Mouse (Mus musculus): ENCODE measurements around the gene Rflnb. TPM values are rescaled to one million over a fixed set of nuclear protein-coding genes. Genes with fewer than 3 reads are reported as not detected.

The Rflnb gene
- polyA plus RNA-seq, 1 experiment: 7.5 TPM

DNA sequence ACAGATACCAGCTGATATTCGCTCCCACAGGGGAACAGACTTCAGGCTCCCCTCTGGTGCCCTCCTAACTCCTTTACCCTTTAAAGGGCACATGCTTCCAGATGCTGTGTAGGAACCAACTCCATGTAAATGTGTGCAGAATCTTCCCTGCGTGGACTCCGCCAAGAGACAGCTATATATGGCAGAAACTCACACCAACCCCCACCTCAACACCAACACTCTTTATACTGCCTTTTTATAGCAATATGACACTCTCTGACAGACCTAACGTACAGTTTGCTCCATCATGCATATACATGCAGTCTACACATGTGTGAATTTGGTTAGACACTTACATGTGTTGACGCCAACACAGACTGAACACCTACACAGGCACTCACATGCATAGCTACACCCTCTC, 26.9 kb downstream of the Rflnb start:
- H3ac ChIP-seq (ENCODE audit: control insufficient read depth, insufficient read length): no peak overlapping the region
- H3K4me2 ChIP-seq (ENCODE audit: low read depth): no peak overlapping the region
- H3K36me3 ChIP-seq (ENCODE audit: control insufficient read depth, insufficient read depth): no peaks in the 10 kb centered on the region
- peaks cover 14% of the 10 kb centered on the region for H3K27me3 ChIP-seq (ENCODE audit: control insufficient read depth, insufficient read depth, insufficient read length)
- no peaks in the 10 kb centered on the region for H3K79me2 ChIP-seq (ENCODE audit: control insufficient read depth, insufficient read depth)
- no peak overlapping the region for H3K4me3 ChIP-seq
- TF ChIP-seq E2F4 (IDR thresholded peaks at IDR 0.05; ENCODE audit: insufficient read depth) (no peak), TCF12 (IDR thresholded peaks at IDR 0.05; ENCODE audit: insufficient read depth, poor library complexity, severe bottlenecking) (no peak), REST (IDR thresholded peaks at IDR 0.05; ENCODE audit: insufficient read depth, insufficient read length) (no peak), CEBPB (IDR thresholded peaks at IDR 0.05; ENCODE audit: insufficient read depth, poor library complexity, severe bottlenecking) (no peak), POLR2AphosphoS2 (IDR thresholded peaks at IDR 0.05; ENCODE audit: insufficient read length, low read depth) (no peak), TCF3 (IDR thresholded peaks at IDR 0.05; ENCODE audit: insufficient read length, low read depth) (no peak), SRF (IDR thresholded peaks at IDR 0.05; ENCODE audit: control insufficient read depth, insufficient read length, low read depth) (no peak)

DNA sequence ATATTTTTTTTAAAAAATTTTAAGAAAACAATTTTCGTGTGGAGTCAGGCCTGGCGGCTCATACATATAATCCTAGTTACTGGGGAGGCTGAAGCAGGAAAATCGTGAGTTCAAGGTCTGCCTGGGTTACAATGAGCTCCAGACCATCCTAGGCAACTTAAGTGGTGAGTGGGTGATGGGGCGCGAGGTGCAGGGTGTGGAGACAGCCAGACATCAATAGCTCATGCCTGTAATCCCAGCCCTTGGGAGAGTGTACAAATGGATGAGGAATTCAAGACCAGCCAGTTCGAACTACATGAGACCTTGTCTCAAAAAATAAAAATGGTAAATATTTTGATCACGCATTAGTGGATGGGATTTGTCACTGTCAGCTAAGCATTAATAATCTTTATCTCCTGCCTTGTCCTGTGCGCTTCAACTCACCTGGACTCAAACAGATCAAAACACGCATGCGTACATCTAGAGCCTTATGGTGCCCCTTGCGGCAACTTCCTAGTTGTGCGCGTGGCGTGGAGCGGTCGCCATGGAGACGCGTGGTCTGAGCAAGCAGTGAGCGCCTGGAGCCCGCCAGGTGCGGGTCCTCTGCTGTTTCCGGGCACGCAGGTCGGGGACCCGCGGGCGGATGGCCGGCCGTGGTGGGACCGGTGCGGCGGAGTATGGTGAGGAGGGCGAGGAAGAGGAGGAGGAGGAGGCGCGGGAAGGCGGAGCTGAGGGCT, 28.0 kb downstream of the Rflnb start, which contains the start of gene 1700016K19Rik:
Gene 1700016K19Rik (plus strand): TSS at position 473 of the 716 bp plus-strand sequence.
- no peaks in the 10 kb centered on the region for H3K79me2 ChIP-seq (ENCODE audit: control insufficient read depth, insufficient read depth)
- H3ac ChIP-seq (ENCODE audit: control insufficient read depth, insufficient read length): no peak within 1 kb of the TSS
- no peak for TF ChIP-seq USF1 (IDR thresholded peaks at IDR 0.05; ENCODE audit: low read depth)
- TF ChIP-seq TCF3 (IDR thresholded peaks at IDR 0.05; ENCODE audit: insufficient read length, low read depth): no peak
- no peak for TF ChIP-seq MYOG (IDR thresholded peaks at IDR 0.05; ENCODE audit: control insufficient read depth in 1 of 3, insufficient read depth in 1 of 3, insufficient read length in 2 of 3, low read depth in 2 of 3)
- no peak for TF ChIP-seq CEBPB (IDR thresholded peaks at IDR 0.05; ENCODE audit: insufficient read depth, poor library complexity, severe bottlenecking)
- no peak for TF ChIP-seq POLR2A (IDR thresholded peaks at IDR 0.05; ENCODE audit: insufficient read length, low read depth)
- TF ChIP-seq E2F4 (IDR thresholded peaks at IDR 0.05; ENCODE audit: insufficient read depth): no peak
- no peak for TF ChIP-seq REST (IDR thresholded peaks at IDR 0.05; ENCODE audit: insufficient read depth, insufficient read length)
- no peak for TF ChIP-seq TCF12 (IDR thresholded peaks at IDR 0.05; ENCODE audit: insufficient read depth, poor library complexity, severe bottlenecking)
- peaks cover 14% of the 10 kb centered on the region for H3K27me3 ChIP-seq (ENCODE audit: control insufficient read depth, insufficient read depth, insufficient read length)
- no peak within 1 kb of the TSS for H3K4me2 ChIP-seq (ENCODE audit: low read depth)
- H3K36me3 ChIP-seq (ENCODE audit: control insufficient read depth, insufficient read depth): no peaks in the 10 kb centered on the region
- no peak within 1 kb of the TSS for H3K4me3 ChIP-seq

DNA sequence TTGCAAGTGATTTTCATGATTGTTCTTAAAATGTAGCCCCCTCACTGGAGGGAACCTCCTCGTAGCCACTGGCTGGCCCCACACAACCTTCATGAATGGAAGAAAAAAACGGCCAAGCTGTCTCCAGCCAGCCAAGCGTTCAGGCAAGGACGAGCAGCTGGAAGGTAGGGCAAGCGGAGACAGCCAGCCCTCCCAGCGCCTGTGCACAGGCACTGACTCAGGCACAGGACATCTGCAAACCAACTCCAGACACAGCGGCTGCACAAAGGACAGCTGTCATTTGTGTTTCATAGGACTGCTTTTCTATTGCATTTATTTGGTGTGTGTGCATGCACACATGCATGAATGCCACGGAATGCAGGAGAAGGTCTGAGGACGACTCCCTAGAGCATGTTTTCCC, 33.2 kb downstream of the Rflnb start:
- H3K4me2 ChIP-seq (ENCODE audit: low read depth): no peak overlapping the region
- no peak overlapping the region for H3ac ChIP-seq (ENCODE audit: control insufficient read depth, insufficient read length)

DNA sequence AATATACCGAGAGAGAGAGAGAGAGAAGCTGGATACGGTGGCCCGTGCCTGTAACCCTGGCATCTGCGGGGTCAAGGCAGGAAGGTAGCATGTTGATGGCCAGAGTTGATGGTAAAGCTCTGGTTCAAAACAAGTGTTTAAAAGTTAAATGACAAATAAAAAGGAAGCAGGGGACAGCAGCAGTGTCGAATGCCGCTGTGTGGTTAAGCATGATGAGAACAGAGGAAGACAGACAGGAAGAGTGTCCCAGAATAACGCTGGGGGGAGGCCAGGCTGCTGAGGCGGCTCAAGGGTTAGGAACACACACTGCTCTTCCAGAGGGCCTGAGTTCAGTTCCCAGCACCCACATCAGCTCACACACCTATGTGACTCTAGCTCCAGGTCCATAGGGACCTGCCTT, 35.1 kb downstream of the Rflnb start:
- Histone ChIP-seq H3K27me3 (ENCODE audit: control insufficient read depth, insufficient read depth, insufficient read length) (peaks cover 8% of the 10 kb centered on the region), H3K36me3 (ENCODE audit: control insufficient read depth, insufficient read depth) (no peaks in the 10 kb centered on the region), H3K4me3 (no peak overlapping the region), H3K79me2 (ENCODE audit: control insufficient read depth, insufficient read depth) (no peaks in the 10 kb centered on the region), H3ac (ENCODE audit: control insufficient read depth, insufficient read length) (no peak overlapping the region), H3K4me2 (ENCODE audit: low read depth) (no peak overlapping the region)
- TF ChIP-seq MYOD1 (IDR thresholded peaks at IDR 0.05; ENCODE audit: control insufficient read depth in 1 of 3, insufficient read length in 2 of 3, low read depth in 2 of 3) (no peak), USF1 (IDR thresholded peaks at IDR 0.05; ENCODE audit: low read depth) (no peak), CEBPB (IDR thresholded peaks at IDR 0.05; ENCODE audit: insufficient read depth, poor library complexity, severe bottlenecking) (no peak), POLR2A (IDR thresholded peaks at IDR 0.05; ENCODE audit: insufficient read length, low read depth) (no peak), MYOG (IDR thresholded peaks at IDR 0.05; ENCODE audit: control insufficient read depth in 1 of 3, insufficient read depth in 1 of 3, insufficient read length in 2 of 3, low read depth in 2 of 3) (no peak), MAX (IDR thresholded peaks at IDR 0.05; ENCODE audit: low read depth) (no peak), TCF12 (IDR thresholded peaks at IDR 0.05; ENCODE audit: insufficient read depth, poor library complexity, severe bottlenecking) (no peak), E2F4 (IDR thresholded peaks at IDR 0.05; ENCODE audit: insufficient read depth) (no peak), TCF3 (IDR thresholded peaks at IDR 0.05; ENCODE audit: insufficient read length, low read depth) (no peak), SRF (IDR thresholded peaks at IDR 0.05; ENCODE audit: control insufficient read depth, insufficient read length, low read depth) (no peak), REST (IDR thresholded peaks at IDR 0.05; ENCODE audit: insufficient read depth, insufficient read length) (no peak), POLR2AphosphoS2 (IDR thresholded peaks at IDR 0.05; ENCODE audit: insufficient read length, low read depth) (no peak)

More for the DNA sequence above, 33.2 kb downstream of the Rflnb start:
- H3K4me3 ChIP-seq: no peak overlapping the region
- H3K27me3 ChIP-seq (ENCODE audit: control insufficient read depth, insufficient read depth, insufficient read length): peaks cover 8% of the 10 kb centered on the region
- TF ChIP-seq CEBPB (IDR thresholded peaks at IDR 0.05; ENCODE audit: insufficient read depth, poor library complexity, severe bottlenecking) (no peak), MAX (IDR thresholded peaks at IDR 0.05; ENCODE audit: low read depth) (no peak), MYOD1 (IDR thresholded peaks at IDR 0.05; ENCODE audit: control insufficient read depth in 1 of 3, insufficient read length in 2 of 3, low read depth in 2 of 3) (peak in 2 of 3 experiments; percentile 50 to 57), MYOG (IDR thresholded peaks at IDR 0.05; ENCODE audit: control insufficient read depth in 1 of 3, insufficient read depth in 1 of 3, insufficient read length in 2 of 3, low read depth in 2 of 3) (peak in 2 of 3 experiments; percentile 23 to 44)
- H3K79me2 ChIP-seq (ENCODE audit: control insufficient read depth, insufficient read depth): no peaks in the 10 kb centered on the region
- H3K36me3 ChIP-seq (ENCODE audit: control insufficient read depth, insufficient read depth): no peaks in the 10 kb centered on the region

DNA sequence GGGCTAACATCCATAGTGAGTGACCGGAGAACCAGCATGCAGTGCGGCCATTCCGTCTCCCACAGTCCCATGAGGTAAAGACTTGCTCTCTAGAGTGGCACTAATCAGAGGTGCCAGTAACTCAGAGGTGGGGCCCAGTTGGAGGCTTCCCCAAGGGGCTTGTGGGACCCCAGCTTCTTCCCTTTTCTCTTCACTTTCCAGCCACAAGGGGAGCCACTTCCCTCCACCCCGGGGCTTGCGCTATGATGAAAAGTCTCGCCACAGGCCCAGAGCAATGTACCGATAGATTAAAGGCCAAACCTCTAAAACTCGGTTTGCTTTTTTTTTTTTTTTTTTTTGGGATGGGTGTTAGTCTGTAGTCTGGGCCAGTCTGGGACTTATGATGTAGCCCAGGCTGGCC, 35.7 kb downstream of the Rflnb start:
- no peak for TF ChIP-seq E2F4 (IDR thresholded peaks at IDR 0.05; ENCODE audit: insufficient read depth)
- TF ChIP-seq REST (IDR thresholded peaks at IDR 0.05; ENCODE audit: insufficient read depth, insufficient read length): no peak
- TF ChIP-seq MAX (IDR thresholded peaks at IDR 0.05; ENCODE audit: low read depth): no peak
- TF ChIP-seq CEBPB (IDR thresholded peaks at IDR 0.05; ENCODE audit: insufficient read depth, poor library complexity, severe bottlenecking): no peak
- TF ChIP-seq TCF12 (IDR thresholded peaks at IDR 0.05; ENCODE audit: insufficient read depth, poor library complexity, severe bottlenecking): no peak
- no peak for TF ChIP-seq SRF (IDR thresholded peaks at IDR 0.05; ENCODE audit: control insufficient read depth, insufficient read length, low read depth)
- TF ChIP-seq MYOG (IDR thresholded peaks at IDR 0.05; ENCODE audit: control insufficient read depth in 1 of 3, insufficient read depth in 1 of 3, insufficient read length in 2 of 3, low read depth in 2 of 3): no peak
- no peak for TF ChIP-seq TCF3 (IDR thresholded peaks at IDR 0.05; ENCODE audit: insufficient read length, low read depth)
- Histone ChIP-seq H3K36me3 (ENCODE audit: control insufficient read depth, insufficient read depth) (no peaks in the 10 kb centered on the region), H3K79me2 (ENCODE audit: control insufficient read depth, insufficient read depth) (no peaks in the 10 kb centered on the region), H3K4me2 (ENCODE audit: low read depth) (no peak overlapping the region), H3ac (ENCODE audit: control insufficient read depth, insufficient read length) (no peak overlapping the region), H3K27me3 (ENCODE audit: control insufficient read depth, insufficient read depth, insufficient read length) (peaks cover 9% of the 10 kb centered on the region), H3K4me3 (no peak overlapping the region)

Measured in myocyte (in vitro differentiated cells).